Mouse (Mus musculus) bone marrow macrophage, adult 2 months (primary cell): ENCODE measurements at regions not wholly inside any gene's neighbourhood (a gene's known extent, or its start where the extent isn't known, plus 50 kb on each side); places are given as distances from the start of the nearest gene placed in this dataset.

ENCODE experiments used
- CTCF ChIP-seq: IDR thresholded peaks from 2 replicates; pipeline ENCODE4 v1.5.1; 2012; ENCODE audit warnings: low read depth, mild to moderate bottlenecking, low read length, moderate library complexity
- POLR2A ChIP-seq: IDR thresholded peaks from 2 replicates; pipeline ENCODE4 v1.6.1; 2012; ENCODE audit warnings: mild to moderate bottlenecking, low read depth, low read length, borderline replicate concordance

GRCm38 (mm10) chr13:37689127-37689777, 88.9 kb upstream of the Rreb1 start:
- TF ChIP-seq CTCF (no peak), POLR2A (no peak)
